Mouse (Mus musculus) spleen, adult 2 months (tissue): ENCODE results near the gene Myo1h.

Experiments
- CTCF ChIP-seq: fragments of 200-500 bp; IDR thresholded peaks from 2 replicates; pipeline ENCODE4 v1.5.1; 2011; ENCODE audit warnings: mild to moderate bottlenecking, inconsistent platforms; ENCODE audit not compliant: insufficient read depth, insufficient read length, insufficient replicate concordance; ENCODE audit errors: extremely low read depth
- POLR2A ChIP-seq: fragments of 200-500 bp; IDR thresholded peaks from 2 replicates; pipeline ENCODE4 v1.6.1; 2011; ENCODE audit warnings: low read depth, low read length, inconsistent platforms

GRCm38 (mm10) chr5:114378936-114379335 lies 90.0 kb downstream of the Myo1h start:
- TF ChIP-seq CTCF (no peak), POLR2A (no peak)
